Mouse (Mus musculus): Measurements from ENCODE around the gene Dhx58.

DNA sequence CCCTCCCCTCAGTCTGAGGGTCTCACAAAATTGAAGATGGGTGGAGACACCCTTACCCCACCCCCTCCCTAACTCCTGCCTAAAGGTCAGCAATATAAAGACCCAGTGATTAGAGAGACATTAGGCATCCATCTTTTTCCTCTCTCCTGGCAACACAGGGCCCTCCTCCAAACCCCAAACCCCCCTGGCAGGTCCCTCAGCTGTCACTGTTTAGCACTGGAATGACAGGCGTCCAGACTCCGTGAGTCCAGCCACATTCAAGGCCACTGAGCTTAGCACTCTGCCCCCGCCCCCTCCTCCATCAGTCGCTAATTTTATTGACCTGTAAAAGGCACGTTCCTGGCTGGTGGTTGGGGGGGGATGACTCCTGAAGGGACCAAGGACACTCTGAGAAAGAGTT, 10.9 kb downstream of the Dhx58 start:
- no peak for TF ChIP-seq EP300 (IDR thresholded peaks at IDR 0.05)
- TF ChIP-seq CTCF (IDR thresholded peaks at IDR 0.05) = no peak
